Comparison of ENCODE assay signal across 12 mouse cellular contexts in genomic region chr12:39935775-39936174, GRCm38 (mm10).
"Had no signal": no experiment of that assay in that cellular context is flagged by ENCODE, and none has a peak within 500 bp of the region (broad histone marks: within the 10 kb centered on the region; RNA-seq: fewer than 3 reads in every experiment).

No protein-coding gene starts in this region.

- DNase-seq: kidney, adult 2 months; kidney, postnatal 25 days; layer of hippocampus, postnatal 36 days; left cerebral cortex, postnatal 4 days; lung, adult 18-20 months; lung, postnatal 36 days; right cerebral cortex, postnatal 4 days; thymus, postnatal 36 days had no signal

- H3K9me3 ChIP-seq: limb, embryonic 13.5 days; neural tube, embryonic 12.5 days; stomach, embryonic 15.5 days had no signal

- H3K27ac ChIP-seq: limb, embryonic 13.5 days; liver, embryonic 14.5 days; neural tube, embryonic 12.5 days; stomach, embryonic 15.5 days had no signal

- H3K4me3 ChIP-seq: limb, embryonic 13.5 days; neural tube, embryonic 12.5 days; stomach, embryonic 15.5 days had no signal

- H3K4me2 ChIP-seq: limb, embryonic 13.5 days; neural tube, embryonic 12.5 days; stomach, embryonic 15.5 days had no signal

- H3K36me3 ChIP-seq: limb, embryonic 13.5 days; neural tube, embryonic 12.5 days; stomach, embryonic 15.5 days had no signal

- H3K27me3 ChIP-seq: limb, embryonic 13.5 days; neural tube, embryonic 12.5 days; stomach, embryonic 15.5 days had no signal

- H3K4me1 ChIP-seq: limb, embryonic 13.5 days; neural tube, embryonic 12.5 days; stomach, embryonic 15.5 days had no signal

- H3K9ac ChIP-seq: limb, embryonic 13.5 days; liver, embryonic 14.5 days; neural tube, embryonic 12.5 days; stomach, embryonic 15.5 days had no signal
